Mouse (Mus musculus) A20 (cell line): ENCODE data around the gene Thap8.

Source experiments
- DNase-seq: peaks from one replicate; pipeline ENCODE4 v3.0.0-alpha.2; 2011; ENCODE audit warnings: low read depth, low spot score

Gene Thap8

DNA sequence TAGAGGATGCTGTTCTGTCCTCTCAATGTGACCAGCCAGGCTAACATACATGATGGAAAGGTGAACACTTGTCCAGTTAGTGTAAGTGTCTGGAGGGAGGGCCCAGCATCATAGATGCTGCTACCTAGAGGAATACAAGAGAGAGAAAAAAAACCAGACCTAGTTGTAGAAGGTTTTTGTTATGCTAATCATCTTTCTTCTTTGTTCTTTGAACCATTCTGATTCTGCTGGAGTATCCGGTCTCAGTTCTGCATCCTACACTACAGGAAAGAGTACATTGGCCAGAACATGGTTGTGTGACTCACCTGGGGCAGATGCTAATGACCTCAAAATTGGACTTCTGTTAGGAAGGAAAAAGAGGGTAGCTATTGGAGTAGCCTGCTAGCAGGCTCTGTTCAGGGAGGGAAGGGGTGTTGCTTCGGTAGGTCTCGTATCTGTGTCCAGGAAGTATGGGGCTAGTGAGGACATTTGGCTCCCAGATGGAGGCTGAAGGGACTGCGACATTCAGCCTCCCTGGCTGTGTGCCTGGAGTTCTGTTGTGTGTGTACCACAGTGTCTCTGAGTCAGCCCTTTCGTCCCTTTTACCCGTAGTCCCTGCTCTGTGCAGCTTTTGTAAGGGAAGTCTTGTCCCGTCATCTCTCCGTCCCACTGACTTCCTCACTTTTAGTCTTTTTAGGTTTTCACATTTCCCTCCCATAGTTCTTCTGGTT lies 7.0 kb downstream of the Thap8 start:
- no peak for DNase-seq

- no peak for DNase-seq
Observed at GRCm38 (mm10) chr7:30288046-30288445, 8.2 kb downstream of the Thap8 start.

DNA sequence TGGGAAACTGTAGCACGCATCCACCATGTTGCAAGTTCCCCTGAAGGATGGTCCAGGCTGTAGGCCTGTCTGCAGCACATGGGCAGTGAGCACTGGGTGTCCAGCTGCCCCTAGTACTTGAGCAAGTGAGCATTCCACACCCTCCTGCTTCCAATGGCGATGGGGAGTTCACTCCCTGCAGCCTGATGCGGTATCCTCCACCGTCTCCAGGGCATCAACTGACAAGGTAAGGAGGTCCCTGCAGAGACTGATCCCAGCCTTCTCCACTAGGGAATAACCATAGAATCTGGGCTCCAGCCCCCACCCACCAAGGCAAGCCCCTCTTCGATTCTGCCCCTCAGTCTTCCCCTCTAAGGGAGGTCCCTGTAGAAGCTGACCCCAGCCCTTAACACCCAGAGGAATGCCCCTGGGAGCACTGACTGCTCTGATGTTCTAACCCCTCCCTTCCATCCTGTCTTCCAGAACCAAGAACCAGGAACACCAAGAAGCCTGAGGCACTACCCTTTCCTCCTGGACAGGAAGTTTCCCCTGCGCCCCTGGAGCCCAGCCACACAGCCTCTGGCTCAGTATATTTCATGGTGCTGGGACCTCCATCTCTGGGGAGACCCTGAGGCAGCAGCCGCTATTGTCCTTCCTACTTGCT lies 9.3 kb downstream of the Thap8 start:
- DNase-seq, result no peak

DNA sequence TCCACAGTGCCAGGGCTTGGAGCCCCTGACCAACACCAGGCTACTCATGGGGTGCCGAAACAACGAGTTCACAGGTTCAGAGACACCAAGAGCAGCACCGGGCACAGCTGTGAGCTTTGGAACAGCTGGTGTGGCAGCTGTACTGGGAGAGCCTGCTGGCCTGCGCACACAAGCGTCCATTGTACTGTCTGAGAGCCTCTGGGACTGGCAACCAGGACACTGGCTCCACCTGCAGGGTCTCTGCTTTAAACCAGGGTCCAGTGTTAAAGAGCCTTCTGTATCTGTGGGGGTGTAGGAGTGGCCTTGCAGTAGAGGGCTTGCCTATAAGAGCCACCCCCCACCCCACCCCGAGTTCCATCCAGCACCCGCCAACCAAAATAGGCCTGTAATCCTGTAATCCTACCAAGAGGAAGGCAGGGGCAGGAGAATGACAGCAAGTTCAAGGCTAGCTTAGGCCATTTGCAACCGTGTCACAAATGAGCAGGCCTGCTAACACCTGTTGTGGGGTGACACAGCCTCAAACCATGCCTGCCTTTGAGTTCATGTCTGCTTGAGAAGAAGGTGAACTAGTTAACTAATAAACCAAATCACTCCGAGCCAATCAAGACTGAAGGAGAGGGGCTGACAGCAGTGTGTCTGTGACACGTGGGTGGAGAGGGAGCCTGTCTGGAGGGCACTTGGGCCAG lies 10.0 kb downstream of the Thap8 start:
- no peak for DNase-seq

DNA sequence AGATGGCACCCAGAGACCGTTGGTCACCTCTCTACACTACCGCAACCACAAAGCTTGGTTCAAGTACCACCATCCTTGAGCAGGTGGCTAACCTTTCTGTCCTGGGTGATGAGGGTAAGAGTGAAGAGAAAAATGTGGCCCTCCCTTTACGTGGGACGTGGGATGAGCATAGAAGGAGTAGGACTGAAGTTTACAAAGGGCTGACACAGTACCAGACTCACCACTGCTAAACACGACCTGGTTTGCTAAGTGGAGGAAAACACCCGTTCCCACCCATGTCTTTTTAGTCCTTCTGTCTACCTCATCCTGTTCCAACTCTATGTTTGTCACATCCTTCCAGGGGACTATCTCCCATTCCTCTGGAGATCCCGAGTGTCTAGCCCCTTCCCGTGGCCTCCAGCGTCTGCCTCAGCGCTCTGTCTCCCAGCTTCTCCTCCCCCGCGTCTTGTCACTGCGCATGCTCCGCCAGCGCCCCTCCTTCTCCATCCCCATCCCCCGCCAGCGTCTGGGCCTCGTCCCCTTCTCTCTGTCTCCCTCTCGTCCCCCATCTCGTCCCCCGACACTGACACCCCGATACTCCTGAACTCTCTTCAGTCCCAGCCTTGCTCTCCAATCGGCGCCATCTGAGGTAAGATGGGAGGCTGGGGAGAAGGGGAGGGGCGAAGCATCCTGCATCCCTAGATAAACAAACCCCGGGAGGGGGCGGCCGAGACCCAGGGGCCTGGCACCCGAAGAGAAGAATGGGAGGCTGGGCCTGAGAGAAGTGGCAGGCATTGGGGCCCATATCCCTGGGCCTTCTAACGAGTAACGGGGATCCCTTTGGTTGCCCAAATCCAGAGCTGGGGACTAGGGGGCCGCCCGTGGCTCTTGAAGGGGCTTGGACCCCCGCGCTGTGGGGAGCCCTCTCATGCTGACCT lies 11.6 kb downstream of the Thap8 start, which contains the start of gene Clip3:
Gene Clip3, plus strand, starts transcription at position 514 of the 917 bp plus-strand sequence.
- no peak for DNase-seq

DNA sequence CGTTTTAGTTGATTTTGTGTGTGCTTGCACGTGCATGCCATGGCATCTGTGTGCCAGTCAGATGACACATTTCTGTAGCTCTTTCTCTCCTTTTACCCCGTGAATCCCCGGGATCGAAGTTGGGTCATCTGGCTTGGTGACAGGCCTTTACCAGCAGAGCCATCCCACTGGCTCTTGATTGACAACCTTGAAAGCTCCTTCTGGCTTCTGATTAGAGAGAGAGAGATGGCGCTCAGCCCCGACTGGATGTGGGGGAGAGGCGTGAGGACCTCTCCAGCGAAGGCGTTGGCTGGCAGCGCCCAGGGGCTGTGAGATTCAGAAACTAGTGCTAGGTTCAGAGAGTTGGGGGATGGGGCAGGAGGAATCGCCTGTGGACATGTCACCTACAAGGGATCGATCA lies 13.9 kb downstream of the Thap8 start:
- no peak for DNase-seq

GRCm38 (mm10) chr7:30294296-30294695 lies 14.4 kb downstream of the Thap8 start:
- no peak for DNase-seq

GRCm38 (mm10) chr7:30295103-30295502 lies 15.2 kb downstream of the Thap8 start:
- no peak for DNase-seq

DNA sequence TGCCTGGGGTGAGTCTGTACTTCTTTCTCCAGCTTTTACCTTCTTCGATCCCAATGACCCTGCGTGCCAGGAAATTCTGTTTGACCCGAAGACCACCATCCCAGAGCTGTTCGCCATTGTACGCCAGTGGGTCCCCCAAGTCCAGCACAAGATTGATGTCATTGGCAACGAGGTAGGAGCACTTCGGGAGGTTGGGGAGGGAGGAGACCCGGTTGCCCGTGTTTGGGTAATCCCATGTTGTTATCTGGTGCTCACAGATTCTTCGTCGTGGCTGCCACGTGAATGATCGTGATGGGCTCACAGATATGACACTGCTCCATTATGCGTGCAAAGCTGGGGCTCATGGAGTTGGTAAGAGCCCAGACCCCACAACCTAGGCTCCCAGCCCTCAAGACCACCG lies 16.9 kb downstream of the Thap8 start:
- DNase-seq, result no peak

DNA sequence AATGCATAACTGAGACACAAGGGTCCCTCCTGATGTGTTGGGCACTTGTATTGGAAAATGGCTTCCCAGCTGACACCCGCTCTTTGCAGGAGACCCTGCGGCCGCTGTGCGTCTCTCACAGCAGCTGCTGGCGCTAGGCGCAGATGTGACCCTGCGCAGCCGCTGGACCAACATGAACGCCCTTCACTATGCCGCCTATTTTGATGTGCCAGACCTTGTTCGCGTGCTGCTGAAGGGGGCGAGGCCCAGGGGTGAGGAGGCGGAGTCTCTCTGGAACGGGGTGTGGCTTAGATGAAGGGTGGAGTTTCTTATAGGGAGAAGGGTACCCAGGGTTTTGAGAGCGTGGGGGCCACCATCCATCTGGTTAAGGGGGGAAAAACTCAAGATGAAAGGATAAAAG lies 17.4 kb downstream of the Thap8 start:
- no peak for DNase-seq

DNA sequence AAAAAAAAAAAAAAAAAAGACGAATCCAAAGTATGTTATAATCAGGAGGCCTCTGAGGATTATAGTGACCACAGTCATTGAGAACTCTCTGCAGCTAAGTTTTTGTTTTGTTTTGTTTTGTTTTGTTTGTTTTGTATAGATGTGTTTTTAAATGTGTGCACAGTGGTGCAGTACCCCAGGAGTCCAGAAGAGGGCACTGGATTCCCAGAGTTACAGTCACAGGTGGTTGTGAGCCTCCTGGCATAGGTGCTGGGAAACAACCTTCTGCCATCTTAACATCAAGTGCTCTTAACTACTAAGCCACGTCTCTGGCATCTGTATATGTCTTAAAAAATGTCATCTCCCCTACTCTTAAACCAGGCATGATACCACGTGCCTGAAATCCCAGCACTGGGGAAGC lies 21.0 kb downstream of the Thap8 start:
- peak; percentile 67 for DNase-seq

DNA sequence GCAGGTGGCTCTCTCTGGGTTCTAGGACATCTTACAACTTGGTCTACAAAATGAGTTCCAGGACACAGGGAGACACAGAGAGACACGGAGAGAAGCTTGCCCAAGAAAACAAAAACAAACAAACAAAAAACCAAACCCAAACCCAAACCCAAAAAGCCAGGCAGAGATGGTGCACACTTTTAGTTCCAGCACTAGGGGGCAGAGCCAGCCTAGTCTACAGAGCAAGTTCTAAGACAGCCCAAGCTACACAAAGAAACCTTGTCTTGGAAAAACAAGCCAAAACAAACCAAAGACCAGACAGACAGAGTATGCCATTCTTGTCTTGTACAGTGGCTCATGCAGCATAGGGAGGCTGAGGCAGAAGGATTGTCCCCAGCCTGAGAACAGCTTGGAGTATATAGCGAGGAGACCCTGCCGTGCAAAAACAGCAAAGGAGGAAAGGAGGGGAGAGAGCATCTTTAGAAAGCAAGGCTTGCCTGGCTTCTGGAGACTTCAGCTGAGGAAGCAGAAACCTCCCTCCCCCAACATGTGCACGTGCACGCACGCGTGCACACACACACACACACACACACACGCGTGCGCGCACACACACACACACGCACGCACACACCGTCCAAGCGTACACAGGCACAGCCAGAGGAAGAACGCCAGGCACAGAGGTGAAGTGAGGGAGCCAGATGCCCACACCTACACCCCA lies 26.3 kb downstream of the Thap8 start:
- peak; percentile 52 for DNase-seq

GRCm38 (mm10) chr7:30308076-30309005 lies 28.4 kb downstream of the Thap8 start, which contains the start of gene Alkbh6:
TSS of gene Alkbh6 (plus strand) at chr7:30308717.
- peak; percentile 96 for DNase-seq

DNA sequence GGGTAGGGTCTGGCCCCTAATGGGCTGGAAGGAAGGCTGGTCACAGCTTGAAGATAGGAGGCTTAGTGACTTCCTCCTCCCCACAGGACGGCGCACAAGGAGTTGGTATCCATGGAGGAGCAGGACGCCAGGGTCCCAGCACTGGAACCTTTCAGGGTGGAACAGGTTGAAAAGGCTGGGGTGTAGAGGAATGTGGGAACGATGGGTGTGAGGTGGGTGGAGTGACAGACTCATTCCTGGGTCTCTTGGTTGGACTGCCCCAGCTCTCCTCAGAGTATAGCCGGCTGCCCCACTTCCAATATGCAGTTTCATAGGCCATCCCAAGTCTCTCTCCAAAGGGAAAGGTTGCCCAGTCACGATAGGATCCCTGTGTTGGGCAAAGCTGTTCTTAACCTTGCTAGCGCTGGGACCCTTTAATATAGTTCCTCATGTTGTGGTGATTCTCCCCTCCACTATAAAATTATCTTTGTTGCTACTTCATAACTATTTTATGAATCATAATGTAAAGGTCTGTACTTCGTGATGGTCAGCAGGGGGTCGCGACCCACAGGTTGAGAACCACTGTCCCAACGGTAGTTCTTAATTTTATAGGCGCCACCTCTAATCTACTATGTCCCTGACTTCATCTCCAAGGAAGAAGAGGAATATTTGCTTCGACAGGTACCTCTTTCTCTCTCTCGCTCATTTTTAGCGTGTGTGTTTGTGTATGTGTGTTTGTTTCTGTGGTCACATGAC lies 29.7 kb downstream of the Thap8 start:
- DNase-seq, result no peak

DNA sequence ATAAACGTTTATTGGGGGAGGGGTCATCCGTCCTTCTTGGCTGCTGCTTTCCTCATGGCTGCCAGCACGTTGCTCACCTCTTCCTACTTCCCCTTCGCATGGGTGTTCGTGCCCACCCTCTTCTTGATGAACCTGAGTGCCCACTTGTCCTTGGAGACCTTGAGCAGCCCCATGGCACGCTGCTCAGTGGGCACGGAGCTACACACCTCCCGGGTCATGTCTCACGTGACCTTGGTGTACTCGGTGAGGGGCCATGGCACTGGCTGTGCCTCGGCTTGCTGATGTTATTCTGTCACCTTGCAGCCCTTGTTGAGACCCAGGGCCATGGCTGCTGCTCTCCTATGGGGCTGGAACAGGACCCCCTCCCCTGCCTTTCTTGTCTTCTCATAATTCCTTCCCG lies 30.2 kb downstream of the Thap8 start:
- DNase-seq, result no peak

GRCm38 (mm10) chr7:30313666-30314320 lies 33.9 kb downstream of the Thap8 start:
- no peak for DNase-seq

GRCm38 (mm10) chr7:30314721-30315155 lies 34.8 kb downstream of the Thap8 start, which contains the start of gene Syne4:
TSS of gene Syne4 (plus strand) at chr7:30314807.
- no peak for DNase-seq
